Mouse (Mus musculus) mesoderm, embryonic 11.5 days (tissue): ENCODE data around the gene 6030468B19Rik.
"Not testable (repeated sequence)": the region's sequence is repeated elsewhere in the genome, so short reads cannot be mapped to it uniquely, and the experiment has no call there.

Source experiments
- DNase-seq: peaks from one replicate; pipeline ENCODE4 v3.0.0-alpha.2; 2012; ENCODE audit warnings: low read depth, low spot score

6030468B19Rik gene

DNA sequence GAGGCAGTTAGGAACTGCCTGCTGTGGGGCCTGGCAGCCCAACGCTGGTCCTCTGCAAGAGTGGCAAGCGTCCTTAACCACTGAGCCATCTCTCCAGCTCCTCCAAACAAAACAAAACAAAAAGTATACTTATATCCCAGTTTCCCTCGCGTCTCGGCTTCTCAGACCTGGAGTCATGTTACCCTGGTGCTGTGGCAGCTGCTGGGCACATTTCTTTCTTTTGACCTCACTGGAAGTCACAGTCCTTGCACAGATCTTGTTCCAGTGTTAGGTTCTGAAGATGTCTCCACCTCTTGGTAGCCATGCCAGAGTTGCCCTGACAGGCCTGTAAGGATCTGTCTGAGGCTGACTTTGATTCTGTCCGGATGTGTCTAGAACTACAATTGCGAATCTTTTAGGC is 4.2 kb downstream of the 6030468B19Rik start:
- DNase-seq = no peak

DNA sequence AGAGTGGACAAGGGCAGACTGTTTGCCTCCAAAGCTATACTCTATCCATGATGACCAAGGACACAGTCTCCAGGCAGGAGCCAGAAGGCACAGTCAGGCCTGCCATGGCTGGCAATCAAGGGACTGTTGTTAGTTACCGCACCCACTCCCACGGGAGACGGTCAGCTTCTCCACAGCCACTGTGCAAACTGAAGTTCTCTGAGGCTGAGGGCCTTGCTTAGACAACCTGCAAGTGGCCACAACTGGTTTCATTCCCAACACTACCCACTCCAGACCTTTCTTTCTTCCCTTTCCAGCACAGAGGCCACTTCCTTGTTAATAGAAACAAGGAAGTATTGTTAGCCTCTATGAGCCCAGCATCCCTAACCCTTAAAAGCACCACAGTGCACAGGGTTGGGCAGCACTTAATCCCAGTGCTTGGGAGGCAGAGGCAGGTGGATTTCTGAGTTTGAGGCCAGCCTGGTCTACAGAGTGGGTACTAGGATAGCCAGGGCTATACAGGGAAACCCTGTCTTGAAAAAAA is 5.8 kb downstream of the 6030468B19Rik start:
- no peak for DNase-seq

DNA sequence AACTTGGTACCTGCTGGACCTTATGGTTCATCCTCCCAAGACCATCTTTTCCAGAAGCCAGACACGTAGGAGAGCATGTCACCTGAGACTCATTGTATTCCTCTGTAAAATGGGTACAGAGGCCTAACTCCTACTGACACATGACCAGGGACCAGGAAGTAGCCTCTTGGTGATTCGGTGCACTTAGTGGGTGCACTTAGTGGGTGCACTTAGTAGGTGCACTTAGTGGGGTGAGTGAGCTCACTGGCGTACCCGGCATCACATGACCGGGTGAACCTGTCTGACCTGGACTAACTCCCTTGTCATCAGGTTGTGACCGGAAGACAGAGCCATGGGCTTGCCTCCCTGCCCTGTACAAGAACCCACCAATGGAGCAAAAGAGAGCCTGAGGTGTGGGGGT is 9.3 kb downstream of the 6030468B19Rik start:
- DNase-seq = no peak

DNA sequence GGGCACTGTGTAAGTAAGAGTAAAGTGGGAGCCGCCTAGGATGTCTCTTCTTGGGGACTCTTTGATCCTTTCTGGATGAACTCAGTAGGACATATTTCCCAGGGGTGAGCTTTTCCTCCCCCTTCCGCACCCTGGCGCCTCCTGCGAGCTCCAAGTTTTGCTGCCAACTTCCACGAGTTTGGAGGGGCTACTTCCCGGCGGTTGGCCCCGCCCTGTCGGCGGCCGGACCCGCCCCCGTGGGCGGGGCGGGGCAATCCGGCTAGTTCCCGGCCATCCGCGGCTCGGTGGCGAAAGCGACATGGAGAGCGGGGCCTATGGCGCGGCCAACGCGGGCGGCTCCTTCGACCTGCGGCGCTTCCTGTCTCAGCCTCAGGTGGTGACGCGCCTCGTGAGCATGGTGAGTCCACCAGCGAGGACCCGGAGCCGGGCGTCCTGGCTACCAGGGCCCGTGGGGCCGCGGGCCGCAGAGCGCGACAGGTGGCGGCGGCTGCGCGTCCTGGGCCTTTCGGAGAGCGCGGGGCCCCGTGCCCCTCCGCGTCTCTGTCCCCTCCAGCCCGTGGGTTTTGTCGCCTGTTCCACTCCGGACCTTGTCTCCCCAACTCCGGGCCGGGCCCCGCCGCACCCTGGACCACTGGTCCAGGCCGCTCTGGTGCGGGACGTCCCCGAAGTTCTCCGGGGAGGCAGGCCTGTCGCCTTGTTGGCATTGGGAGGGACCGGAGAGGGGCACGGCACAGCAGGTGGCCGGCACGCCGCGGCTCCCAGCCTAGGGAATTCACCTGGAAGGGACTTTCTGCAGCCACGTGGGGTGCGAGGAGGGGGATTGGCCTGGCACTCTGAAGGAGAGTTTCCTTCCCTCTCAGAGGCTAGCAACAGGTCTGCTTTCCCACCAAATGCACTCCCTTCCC is 12.2 kb downstream of the 6030468B19Rik start, which contains the start of the genes Gm20708 and Syngr2:
Gene Gm20708, plus strand, starts transcription at position 262 of the 905 bp plus-strand sequence.
Gene Syngr2, plus strand, starts transcription at position 262 of the 905 bp plus-strand sequence.
- DNase-seq = peak; percentile 72

DNA sequence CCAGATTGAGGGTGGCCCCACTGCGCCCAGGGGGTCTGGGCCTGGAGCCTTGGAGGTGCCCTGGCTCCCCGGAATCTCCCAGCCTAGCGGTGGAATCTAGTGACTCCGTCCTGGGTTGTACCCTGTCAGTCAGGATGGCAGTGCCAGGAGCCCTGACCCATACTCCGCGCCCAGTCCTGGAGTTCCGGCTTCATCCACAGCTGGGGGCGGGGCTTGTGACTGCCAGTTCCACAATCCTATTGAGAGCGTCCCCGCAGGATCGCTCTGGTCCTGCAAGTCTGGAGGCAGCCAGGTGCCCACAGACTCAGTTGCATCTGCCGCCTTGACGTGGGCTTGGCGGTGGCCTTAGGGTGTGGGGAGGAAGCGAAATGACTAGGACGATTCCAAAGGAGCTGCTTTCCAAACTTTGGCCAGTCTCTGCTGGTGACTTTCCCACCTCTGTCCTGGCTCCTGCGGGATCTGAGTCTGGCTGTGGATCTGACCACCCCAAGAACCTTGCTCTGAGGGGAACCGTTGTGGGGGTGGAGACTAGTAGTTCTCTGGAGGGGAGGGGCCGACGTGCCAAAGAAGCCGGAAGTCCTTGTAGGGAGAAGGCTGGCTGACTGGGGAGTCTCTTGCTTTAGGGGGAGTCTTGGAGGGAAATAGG is 13.1 kb downstream of the 6030468B19Rik start:
- DNase-seq = peak; percentile 85

DNA sequence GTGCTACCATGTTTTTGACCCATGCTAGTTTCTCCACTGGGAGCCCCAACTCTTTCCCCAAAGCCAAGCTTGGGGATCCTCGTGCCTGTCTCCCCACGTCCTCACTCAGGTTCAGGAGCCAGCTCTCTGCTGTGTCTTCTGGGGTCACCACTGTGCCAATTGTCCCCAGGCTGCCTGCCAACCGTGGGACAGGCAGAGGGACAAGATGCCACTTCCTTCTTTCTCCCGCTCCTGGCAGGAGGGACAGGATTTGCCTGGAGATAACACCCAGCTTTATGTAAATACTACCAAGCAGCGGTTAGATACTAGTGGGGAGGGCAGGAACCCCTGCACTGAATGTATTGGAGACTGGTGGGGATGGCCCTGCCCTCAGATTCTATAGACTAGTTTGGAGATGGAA is 16.4 kb downstream of the 6030468B19Rik start:
- no peak for DNase-seq

DNA sequence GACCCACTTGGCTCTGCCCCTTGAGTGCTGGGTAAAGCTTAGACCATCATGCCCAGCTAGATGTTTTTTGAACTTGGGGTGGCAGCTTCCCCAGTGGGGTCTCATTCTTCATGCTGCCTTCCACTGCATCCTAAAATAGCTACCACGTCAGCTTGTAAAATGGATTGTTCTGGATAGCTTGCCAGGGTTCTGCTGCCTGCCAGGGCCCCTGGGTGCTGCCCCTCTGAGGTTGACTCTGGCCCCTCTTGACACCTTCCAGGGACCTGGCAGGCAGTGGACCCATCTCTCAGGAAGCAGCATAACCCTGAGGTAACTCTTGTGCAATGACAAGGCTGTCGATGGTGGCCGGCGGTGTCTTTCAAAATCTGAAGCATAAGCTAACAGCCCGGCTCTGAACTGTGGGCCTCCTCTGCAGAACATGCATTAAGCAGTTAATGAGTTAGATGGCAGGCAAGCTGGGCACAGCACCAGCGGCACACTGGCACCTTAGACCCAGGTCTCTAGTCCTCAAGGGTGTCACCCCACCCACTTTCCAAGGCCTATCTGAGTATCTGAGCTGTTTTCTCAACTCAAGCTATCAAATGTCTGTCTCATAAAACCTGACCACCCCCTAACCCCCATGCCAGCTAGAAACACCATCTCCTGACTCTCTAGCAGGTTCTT is 17.4 kb downstream of the 6030468B19Rik start:
- no peak for DNase-seq

DNA sequence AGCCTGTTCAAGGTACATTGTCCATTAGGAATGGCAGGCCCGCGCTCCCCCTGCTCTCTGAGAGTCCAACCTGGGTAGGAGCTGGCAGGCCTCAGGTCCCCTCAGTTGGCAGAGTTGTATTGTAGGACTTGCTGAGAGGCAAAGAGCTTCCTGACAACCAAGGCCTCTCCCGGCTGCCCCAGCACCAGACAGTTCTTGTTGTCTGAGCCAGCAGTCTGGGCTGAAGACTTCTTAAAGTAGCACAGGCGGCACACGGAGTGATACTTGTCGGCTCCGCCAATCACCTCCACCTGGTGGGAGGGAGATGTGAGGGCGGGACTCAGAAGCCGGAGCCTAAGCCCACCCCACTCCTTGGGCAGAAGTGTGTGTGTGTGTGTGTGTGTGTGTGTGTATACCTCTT is 18.4 kb downstream of the 6030468B19Rik start:
- not testable (repeated sequence) for DNase-seq

DNA sequence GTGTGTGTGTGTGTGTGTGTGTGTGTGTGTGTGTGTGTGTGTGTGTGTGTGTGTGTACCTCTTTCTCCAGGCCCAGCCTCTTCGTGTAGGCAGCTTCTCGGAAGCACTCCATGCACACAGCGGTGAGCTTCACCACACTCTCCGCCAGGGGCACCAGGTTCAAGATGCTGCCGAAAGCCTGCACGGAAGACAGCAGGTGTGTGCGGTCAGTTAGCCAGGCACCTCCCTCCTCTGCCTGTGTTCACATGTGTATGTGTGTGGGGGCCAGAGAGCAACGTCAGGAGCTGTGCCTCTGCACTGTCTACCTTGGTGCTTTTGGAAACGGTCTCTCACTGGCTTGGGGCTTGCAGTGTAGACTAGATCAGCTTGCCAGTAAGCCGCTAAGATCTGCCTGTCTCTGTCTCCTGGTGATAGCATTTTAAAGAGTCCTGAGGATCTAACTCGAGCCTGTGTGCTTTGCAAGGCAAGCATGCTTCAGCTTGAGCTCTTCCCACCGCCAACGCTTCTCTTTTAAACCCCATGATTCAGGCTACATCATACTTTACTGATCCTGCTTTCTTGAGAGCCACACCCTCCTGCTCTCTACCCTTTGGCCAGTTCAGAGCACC is 19.0 kb downstream of the 6030468B19Rik start:
- no peak for DNase-seq

DNA sequence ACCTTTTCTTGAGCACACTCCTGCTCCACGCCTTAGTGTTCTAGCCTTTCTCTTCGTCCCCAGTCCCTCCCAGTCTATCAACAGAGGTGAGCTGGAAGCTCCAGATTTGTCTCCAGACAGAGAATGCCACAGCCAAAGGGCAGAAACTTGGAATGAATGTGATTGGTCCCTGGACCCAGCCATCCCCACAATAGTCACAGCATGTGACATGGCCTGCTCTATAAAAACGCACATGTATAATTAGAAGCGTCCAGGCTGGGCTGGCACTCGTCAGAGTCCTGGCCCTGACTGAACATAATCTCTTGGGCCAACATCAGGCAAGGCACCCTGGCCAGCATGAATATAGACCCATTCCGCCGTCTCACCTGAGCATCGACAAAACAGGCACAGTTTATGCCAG is 21.6 kb downstream of the 6030468B19Rik start:
- no peak for DNase-seq

DNA sequence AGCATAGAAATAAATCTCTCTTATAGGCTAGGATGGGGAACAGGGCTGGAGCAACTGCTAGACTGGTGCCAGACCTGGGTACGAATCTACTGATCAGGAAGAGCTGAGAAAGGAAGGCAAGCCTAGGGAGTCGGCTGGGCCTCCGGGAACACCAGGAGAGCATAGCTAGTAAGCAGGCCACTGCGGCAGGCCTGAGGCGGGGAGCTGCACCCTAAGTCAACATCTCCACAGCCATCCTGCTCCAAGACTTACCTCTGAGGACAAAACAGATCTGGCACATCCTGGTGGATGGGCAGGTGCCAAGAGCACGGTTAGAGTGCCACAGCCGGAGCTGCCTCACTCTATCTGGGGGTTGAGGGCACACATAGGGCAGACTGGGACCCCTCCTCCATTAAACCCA is 22.7 kb downstream of the 6030468B19Rik start:
- no peak for DNase-seq

DNA sequence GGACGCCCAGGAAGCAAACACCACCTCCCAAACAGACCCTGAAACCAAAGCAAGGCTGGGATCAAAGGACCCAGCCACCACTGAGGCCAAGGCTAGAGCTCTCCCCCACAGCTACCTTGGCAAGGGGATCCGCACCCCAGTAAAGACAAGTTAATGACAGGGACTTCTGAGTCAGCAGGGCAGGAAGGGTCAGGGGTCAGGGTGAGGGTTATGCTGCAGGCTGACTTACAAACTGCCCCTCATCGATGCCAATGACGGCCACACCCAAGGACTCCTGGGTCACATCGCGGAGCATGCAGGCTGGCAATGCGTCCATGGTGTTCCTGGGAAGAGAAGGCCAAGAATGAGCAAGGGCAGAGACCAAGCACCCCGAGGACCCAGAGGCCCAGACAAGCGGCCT is 24.4 kb downstream of the 6030468B19Rik start:
- DNase-seq = no peak

DNA sequence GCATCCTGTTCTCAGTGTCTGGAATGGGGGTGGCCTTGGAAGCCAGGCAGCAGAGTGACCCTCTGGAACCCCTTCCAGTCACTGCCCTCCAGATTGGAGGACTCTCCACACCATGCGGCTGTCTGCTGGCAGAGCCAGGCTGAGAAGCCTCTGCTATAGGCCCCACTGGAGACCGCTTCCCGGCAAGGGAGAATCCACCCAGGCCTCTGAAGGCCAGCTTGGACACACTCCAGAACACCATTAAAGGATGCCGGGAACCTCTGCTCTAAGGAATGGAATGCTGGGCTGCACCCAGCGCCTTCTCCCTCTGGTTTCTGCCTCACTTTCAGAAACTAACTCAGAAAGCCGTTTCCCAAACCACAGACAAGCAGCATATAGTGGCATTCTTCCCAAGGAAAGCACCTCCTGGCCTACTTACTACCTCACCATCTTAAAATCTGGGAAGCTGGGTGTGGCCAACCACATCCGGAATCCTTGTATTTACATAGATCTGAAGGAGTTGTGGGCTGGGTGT is 25.3 kb downstream of the 6030468B19Rik start:
- no peak for DNase-seq

DNA sequence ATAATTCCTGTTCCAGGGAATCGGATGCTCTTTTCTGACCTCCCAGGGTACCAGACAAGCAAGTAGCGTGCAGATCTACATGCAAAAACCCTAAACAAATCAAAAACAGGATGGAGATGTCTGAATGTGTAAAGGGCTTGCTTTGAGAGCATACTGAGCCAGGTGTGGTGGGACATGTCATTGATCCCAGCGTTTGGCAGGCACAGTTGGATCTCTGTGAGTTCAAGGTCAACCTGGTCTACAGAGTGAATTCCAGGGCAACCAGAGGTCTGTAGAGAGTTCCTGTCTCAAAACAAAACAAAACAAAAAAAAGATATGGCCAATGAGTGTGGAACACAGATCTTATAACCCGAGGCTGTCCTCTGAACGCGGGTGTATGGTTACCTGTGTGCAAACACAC is 26.0 kb downstream of the 6030468B19Rik start:
- no peak for DNase-seq

DNA sequence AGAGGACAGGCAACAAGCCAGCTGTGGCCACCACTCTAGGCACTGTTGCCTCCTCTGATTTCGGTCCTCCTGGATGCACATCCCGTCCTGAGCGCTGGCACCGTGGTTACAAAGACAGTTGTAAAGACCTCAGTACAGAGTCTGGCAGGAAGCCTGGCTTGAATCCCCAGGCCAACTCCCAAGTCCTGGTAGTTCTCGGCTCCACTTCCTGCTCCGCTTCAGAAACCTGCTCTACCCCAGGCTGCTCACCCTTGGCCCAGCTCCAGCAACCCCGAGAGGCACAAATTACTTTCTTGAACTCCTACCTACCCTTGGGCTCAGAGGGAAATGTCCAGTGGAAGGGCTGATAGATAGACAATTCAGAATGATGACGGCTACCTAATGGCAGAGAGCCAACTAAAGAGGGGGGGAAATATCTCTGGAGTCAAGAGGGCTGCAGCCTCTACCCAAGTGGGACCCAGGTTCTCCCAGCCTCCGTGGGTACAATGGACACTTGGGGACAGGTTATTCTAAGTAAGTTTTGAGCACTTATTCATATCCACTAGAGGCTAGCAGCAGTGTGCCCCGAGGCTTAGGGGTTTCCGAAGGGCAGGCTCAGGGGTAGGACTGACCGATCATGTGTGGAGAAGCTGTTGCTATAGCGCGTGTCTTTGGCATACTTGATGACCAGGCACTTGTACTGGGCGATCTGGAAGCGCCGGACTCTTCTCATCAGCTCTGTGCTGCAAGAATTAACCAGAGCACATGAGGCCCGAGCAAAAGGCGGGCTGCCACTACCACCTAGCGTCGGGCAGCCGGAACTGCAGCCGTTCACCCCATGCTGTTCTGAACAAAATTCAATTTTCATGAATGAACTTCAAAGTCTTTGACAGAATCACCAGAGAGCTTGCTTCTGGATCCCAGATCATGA is 26.9 kb downstream of the 6030468B19Rik start:
- DNase-seq = peak; percentile 85

DNA sequence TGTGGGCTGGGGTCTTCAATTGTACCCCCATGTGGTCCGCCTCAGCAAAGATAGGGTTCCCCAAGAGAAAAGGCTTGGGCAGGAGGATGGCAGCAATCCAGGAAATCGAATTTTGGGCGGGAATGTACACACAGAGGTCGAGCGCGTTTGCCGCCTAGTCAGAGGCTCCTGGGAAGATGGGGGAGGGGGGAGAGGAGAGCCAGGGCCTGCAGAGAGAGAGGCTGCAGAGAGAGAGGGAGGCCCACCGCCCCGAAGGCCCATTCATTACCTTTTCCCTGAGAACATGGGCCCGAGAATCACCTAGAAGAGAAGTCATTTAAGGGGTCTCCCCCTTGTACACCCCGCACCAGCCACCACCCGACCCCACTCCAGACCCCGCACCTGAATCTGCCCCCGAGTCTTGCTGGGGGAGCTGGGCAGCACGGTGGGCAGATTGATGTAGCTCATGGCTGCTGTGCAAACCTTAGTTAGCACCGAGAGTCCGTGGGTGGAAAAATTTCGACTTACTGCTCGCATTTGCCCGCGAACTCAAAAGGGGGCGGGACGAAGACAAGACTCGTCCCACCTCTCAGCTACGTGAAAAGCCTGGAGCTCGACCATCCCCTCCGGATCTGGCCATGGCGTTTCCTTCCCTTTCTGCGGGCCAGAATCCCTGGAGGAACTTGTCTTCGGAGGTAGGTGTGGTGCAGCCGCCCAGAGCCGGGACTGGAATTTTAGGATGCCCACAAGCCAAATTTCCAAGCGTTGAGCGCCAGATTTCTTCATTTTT is 28.1 kb downstream of the 6030468B19Rik start, which contains the start of the genes Afmid and Tk1:
Gene Afmid, plus strand, starts transcription at position 592 of the 769 bp plus-strand sequence.
Gene Tk1, minus strand, starts transcription at position 760 of the 769 bp plus-strand sequence.
- DNase-seq = peak; percentile 91

DNA sequence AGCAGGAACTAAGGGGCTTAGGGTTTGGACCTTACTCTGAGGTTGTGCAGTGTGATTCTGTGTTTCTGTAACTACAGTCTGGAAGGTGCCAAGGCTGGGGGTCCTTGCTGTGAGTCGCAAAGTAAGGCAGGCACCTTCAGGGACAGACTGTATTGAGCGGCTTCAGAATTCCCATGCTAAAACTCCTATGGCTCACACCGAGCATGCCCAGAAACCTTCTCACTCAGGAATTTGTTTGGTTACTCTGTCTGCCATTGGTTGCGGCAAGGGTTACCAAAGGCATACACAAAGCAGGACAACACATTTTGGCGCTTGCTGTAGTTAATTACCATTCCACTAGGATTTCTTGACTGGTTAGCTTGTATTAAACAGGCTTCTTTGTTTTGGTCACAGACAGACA is 28.7 kb downstream of the 6030468B19Rik start:
- DNase-seq = no peak

DNA sequence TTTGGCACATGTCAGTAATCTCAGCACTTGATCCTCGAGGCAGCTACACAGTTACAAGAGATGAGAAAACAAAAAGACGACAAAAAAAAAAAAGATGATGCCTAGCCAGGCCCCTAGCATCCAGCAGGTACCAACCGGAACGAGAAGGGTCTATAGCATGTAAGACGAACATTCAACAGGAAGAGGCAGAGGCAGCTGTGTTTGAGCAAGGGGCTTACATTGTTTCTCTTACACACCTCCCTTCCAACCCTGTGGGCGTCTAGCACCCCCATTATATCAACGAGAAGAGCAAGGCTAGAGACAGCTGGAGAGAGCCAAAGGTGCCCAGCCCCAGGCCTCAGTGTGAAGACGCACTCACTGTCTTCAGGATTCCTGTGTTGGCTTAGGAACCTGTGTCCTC is 29.5 kb downstream of the 6030468B19Rik start:
- DNase-seq = no peak

DNA sequence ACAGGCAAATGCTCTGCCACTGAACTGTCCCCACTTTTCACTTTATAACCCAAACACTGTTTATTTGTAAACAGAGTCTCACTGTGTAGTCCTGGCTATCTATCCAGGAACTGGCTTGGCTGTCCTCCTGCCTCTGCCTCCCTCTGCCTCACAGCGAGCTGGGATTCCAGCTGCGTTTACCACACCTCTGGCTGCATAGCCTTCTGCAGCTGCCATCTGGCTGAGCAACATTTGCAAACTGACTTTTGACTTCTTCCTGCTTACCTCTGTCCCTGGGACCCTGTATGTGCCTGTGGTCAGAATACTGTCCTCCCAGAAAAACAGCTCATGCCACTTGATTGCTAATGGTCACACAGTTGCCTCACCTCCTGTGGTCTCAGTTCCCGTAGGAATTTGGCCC is 29.9 kb downstream of the 6030468B19Rik start:
- no peak for DNase-seq
